Mouse (Mus musculus) MEL (cell line): ENCODE measurements at regions not wholly inside any gene's neighbourhood (a gene's known extent, or its start where the extent isn't known, plus 50 kb on each side); places are given as distances from the start of the nearest gene placed in this dataset.

Source experiments
- DNase-seq: peaks from one replicate; pipeline ENCODE4 v3.0.0; 2011; ENCODE audit warnings: low read depth, low spot score
- H3K27ac ChIP-seq: 2 replicates; pipeline ENCODE4 v1.5.1; 2012; ENCODE audit warnings: low read depth, mild to moderate bottlenecking, control low read depth, low read length, moderate library complexity; ENCODE audit not compliant: control insufficient read depth
- H3K27me3 ChIP-seq, 2 experiments: fragments of 150-350 bp in 1 of 2; sonication (generic) in 1 of 2; 2 replicates each; pipeline ENCODE4 v1.6.1; 2012; ENCODE audit warnings: low read length in 2 of 2, mild to moderate bottlenecking in 2 of 2, improper control_type of control experiment in 1 of 2, moderate library complexity in 1 of 2; ENCODE audit not compliant: insufficient read depth in 2 of 2, control insufficient read depth in 1 of 2
- H3K36me3 ChIP-seq, 2 experiments: 2 replicates each; pipeline ENCODE4 v1.6.1; 2012 to 2014; ENCODE audit warnings: low read length in 2 of 2, improper control_type of control experiment in 1 of 2, inconsistent platforms in 1 of 2, mild to moderate bottlenecking in 1 of 2; ENCODE audit not compliant: insufficient read depth in 2 of 2, control insufficient read depth in 1 of 2
- H3K4me1 ChIP-seq, 2 experiments: fragments of 150-350 bp in 1 of 2; sonication (generic) in 1 of 2; 2 replicates each; pipeline ENCODE4 v1.6.1; 2012; ENCODE audit warnings: low read length in 2 of 2, improper control_type of control experiment in 1 of 2, mild to moderate bottlenecking in 1 of 2; ENCODE audit not compliant: insufficient read depth in 2 of 2, control insufficient read depth in 1 of 2
- H3K4me3 ChIP-seq, 2 experiments: fragments of 150-350 bp in 1 of 2; sonication (generic) in 1 of 2; 2 replicates each; pipeline ENCODE4 v1.5.1; 2012; ENCODE audit warnings: low read depth in 2 of 2, low read length in 2 of 2, mild to moderate bottlenecking in 2 of 2, moderate library complexity in 2 of 2, control low read depth in 1 of 2, improper control_type of control experiment in 1 of 2; ENCODE audit not compliant: control insufficient read depth in 1 of 2, insufficient read depth in 1 of 2
- H3K79me2 ChIP-seq: 2 replicates; pipeline ENCODE4 v1.6.1; 2012; ENCODE audit warnings: mild to moderate bottlenecking, low read length, moderate library complexity; ENCODE audit not compliant: control insufficient read depth, poor library complexity, insufficient read depth
- H3K9ac ChIP-seq: 2 replicates; pipeline ENCODE4 v1.6.1; 2012; ENCODE audit warnings: low read depth, mild to moderate bottlenecking, control low read depth, low read length, moderate library complexity; ENCODE audit not compliant: control insufficient read depth, poor library complexity, severe bottlenecking
- H3K9me3 ChIP-seq: fragments of 150-350 bp; sonication (generic); replicated peaks from 2 replicates; pipeline ENCODE4 v1.6.1; 2012; ENCODE audit warnings: mild to moderate bottlenecking, low read length, improper control_type of control experiment, moderate library complexity; ENCODE audit not compliant: insufficient read depth
- BHLHE40 ChIP-seq: IDR thresholded peaks from 2 replicates; pipeline ENCODE4 v1.6.1; 2012; ENCODE audit warnings: low read depth, mild to moderate bottlenecking, inconsistent platforms, low read length, improper control_type of control experiment, borderline replicate concordance
- E2F4 ChIP-seq: IDR thresholded peaks from 2 replicates; pipeline ENCODE4 v1.6.1; 2011; ENCODE audit warnings: low read depth, low read length, improper control_type of control experiment, borderline replicate concordance
- ELF1 ChIP-seq: IDR thresholded peaks from 2 replicates; pipeline ENCODE4 v1.6.1; 2014; ENCODE audit warnings: low read depth, mild to moderate bottlenecking, inconsistent platforms, low read length, improper control_type of control experiment, moderate library complexity
- EP300 ChIP-seq, 2 experiments: IDR thresholded peaks; 2 replicates each; pipeline ENCODE4 v1.6.1; 2011; ENCODE audit warnings: improper control_type of control experiment in 2 of 2, low read length in 2 of 2, low read depth in 1 of 2, mild to moderate bottlenecking in 1 of 2
- GABPA ChIP-seq: IDR thresholded peaks from 2 replicates; pipeline ENCODE4 v1.6.1; 2012; ENCODE audit warnings: low read depth, mild to moderate bottlenecking, inconsistent platforms, low read length, improper control_type of control experiment, moderate library complexity
- GATA1 ChIP-seq: IDR thresholded peaks from 2 replicates; pipeline ENCODE4 v1.6.1; 2011; ENCODE audit warnings: low read depth, low read length, improper control_type of control experiment
- HCFC1 ChIP-seq: IDR thresholded peaks from 2 replicates; pipeline ENCODE4 v1.6.1; 2012; ENCODE audit warnings: low read depth, mild to moderate bottlenecking, inconsistent platforms, low read length, improper control_type of control experiment, moderate library complexity
- KAT2A ChIP-seq: conservative IDR thresholded peaks from 2 replicates; pipeline ENCODE4 v1.6.1; 2012; ENCODE audit warnings: low read depth, low read length, improper control_type of control experiment, inconsistent platforms
- MAFK ChIP-seq: IDR thresholded peaks from 2 replicates; pipeline ENCODE4 v1.6.1; 2011; ENCODE audit warnings: low read depth, mild to moderate bottlenecking, low read length, improper control_type of control experiment, borderline replicate concordance
- MAX ChIP-seq: IDR thresholded peaks from 2 replicates; pipeline ENCODE4 v1.6.1; 2011; ENCODE audit warnings: low read length, improper control_type of control experiment
- MAZ ChIP-seq: IDR thresholded peaks from 2 replicates; pipeline ENCODE4 v1.6.1; 2012; ENCODE audit warnings: low read depth, mild to moderate bottlenecking, inconsistent platforms, low read length, improper control_type of control experiment
- MXI1 ChIP-seq: IDR thresholded peaks from 2 replicates; pipeline ENCODE4 v1.6.1; 2011; ENCODE audit warnings: mild to moderate bottlenecking, low read depth, low read length, improper control_type of control experiment
- MYC ChIP-seq: IDR thresholded peaks from 2 replicates; pipeline ENCODE4 v1.6.1; 2011; ENCODE audit warnings: low read depth, mild to moderate bottlenecking, low read length, improper control_type of control experiment, moderate library complexity
- NELFE ChIP-seq: IDR thresholded peaks from 2 replicates; pipeline ENCODE4 v1.6.1; 2011; ENCODE audit warnings: low read depth, low read length, improper control_type of control experiment
- NRF1 ChIP-seq: IDR thresholded peaks from 2 replicates; pipeline ENCODE4 v1.6.1; 2014; ENCODE audit warnings: low read depth, mild to moderate bottlenecking, inconsistent platforms, low read length, improper control_type of control experiment, moderate library complexity; ENCODE audit not compliant: poor library complexity, insufficient read depth, severe bottlenecking
- POLR2A ChIP-seq, 2 experiments: IDR thresholded peaks; 2 replicates each; pipeline ENCODE4 v1.6.1; 2011 to 2012; ENCODE audit warnings: low read length in 2 of 2, mild to moderate bottlenecking in 2 of 2, control low read depth in 1 of 2, improper control_type of control experiment in 1 of 2, low read depth in 1 of 2, moderate library complexity in 1 of 2; ENCODE audit not compliant: control insufficient read depth in 1 of 2, insufficient read depth in 1 of 2, poor library complexity in 1 of 2
- POLR2AphosphoS5 ChIP-seq: IDR thresholded peaks from 2 replicates; pipeline ENCODE4 v1.6.1; 2012; ENCODE audit warnings: low read depth, borderline replicate concordance, mild to moderate bottlenecking, inconsistent platforms, low read length, moderate library complexity, mixed read lengths
- RAD21 ChIP-seq: IDR thresholded peaks from 2 replicates; pipeline ENCODE4 v1.6.1; 2011; ENCODE audit warnings: mild to moderate bottlenecking, low read depth, low read length, improper control_type of control experiment
- SIN3A ChIP-seq: IDR thresholded peaks from 2 replicates; pipeline ENCODE4 v1.6.1; 2012; ENCODE audit warnings: low read length, improper control_type of control experiment, inconsistent platforms
- SMC3 ChIP-seq: IDR thresholded peaks from 2 replicates; pipeline ENCODE4 v1.6.1; 2011; ENCODE audit warnings: low read depth, low read length, improper control_type of control experiment
- TAL1 ChIP-seq: IDR thresholded peaks from 2 replicates; pipeline ENCODE4 v1.6.1; 2012; ENCODE audit warnings: mild to moderate bottlenecking, inconsistent platforms, low read length, moderate library complexity, mixed read lengths
- TBP ChIP-seq: IDR thresholded peaks from 2 replicates; pipeline ENCODE4 v1.8.0; 2011; ENCODE audit warnings: low read depth, low read length, improper control_type of control experiment
- TCF12 ChIP-seq: IDR thresholded peaks from 2 replicates; pipeline ENCODE4 v1.6.1; 2014; ENCODE audit warnings: low read depth, mild to moderate bottlenecking, inconsistent platforms, low read length, improper control_type of control experiment, moderate library complexity
- UBTF ChIP-seq: IDR thresholded peaks from 2 replicates; pipeline ENCODE4 v1.6.1; 2012; ENCODE audit warnings: low read depth, mild to moderate bottlenecking, inconsistent platforms, low read length, improper control_type of control experiment, moderate library complexity, borderline replicate concordance; ENCODE audit not compliant: insufficient read depth
- USF1 ChIP-seq: IDR thresholded peaks from 2 replicates; pipeline ENCODE4 v1.6.1; 2014; ENCODE audit warnings: low read depth, mild to moderate bottlenecking, inconsistent platforms, low read length, improper control_type of control experiment, moderate library complexity
- USF2 ChIP-seq, 2 experiments: IDR thresholded peaks; 2 replicates each; pipeline ENCODE4 v1.6.1; 2011 to 2012; ENCODE audit warnings: improper control_type of control experiment in 2 of 2, low read length in 2 of 2, borderline replicate concordance in 1 of 2, inconsistent platforms in 1 of 2, low read depth in 1 of 2, mild to moderate bottlenecking in 1 of 2; ENCODE audit not compliant: insufficient read depth in 1 of 2
- ZKSCAN1 ChIP-seq: IDR thresholded peaks from 2 replicates; pipeline ENCODE4 v1.6.1; 2012; ENCODE audit warnings: low read depth, mild to moderate bottlenecking, inconsistent platforms, low read length, improper control_type of control experiment, moderate library complexity
- ZMIZ1 ChIP-seq: IDR thresholded peaks from 2 replicates; pipeline ENCODE4 v1.6.1; 2012; ENCODE audit warnings: low read depth, mild to moderate bottlenecking, inconsistent platforms, low read length, improper control_type of control experiment, moderate library complexity
- ZNF384 ChIP-seq: IDR thresholded peaks from 2 replicates; pipeline ENCODE4 v1.6.1; 2012; ENCODE audit warnings: low read depth, mild to moderate bottlenecking, inconsistent platforms, low read length, improper control_type of control experiment

DNA sequence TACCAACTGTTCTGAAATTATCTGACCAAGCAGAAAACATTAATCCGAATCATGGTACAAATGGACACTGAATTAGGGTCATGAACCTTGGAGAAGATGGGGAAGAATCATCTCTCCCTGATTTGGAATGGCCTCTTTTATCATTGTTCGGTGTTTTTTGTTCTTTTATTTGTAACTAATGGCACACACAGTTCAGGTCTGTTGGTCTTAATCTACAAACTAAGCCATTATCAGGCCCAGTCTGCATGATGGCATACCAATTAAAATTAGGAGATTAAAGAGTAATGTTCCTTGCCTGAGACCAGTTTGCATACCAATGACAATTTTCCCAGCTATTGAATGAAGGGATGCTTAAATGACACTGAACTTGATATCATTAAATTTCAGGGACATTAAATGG lies 332.1 kb downstream of the Stim2 start:
- H3K79me2 ChIP-seq = no peaks in the 10 kb centered on the region
- H3K9me3 ChIP-seq = no peaks in the 10 kb centered on the region
- no peaks in the 10 kb centered on the region for H3K4me1 ChIP-seq
- no peak overlapping the region for H3K4me3 ChIP-seq
- H3K27ac ChIP-seq = no peak overlapping the region
- DNase-seq = no peak
- H3K36me3 ChIP-seq = no peaks in the 10 kb centered on the region
- H3K9ac ChIP-seq = no peak overlapping the region
- TF ChIP-seq ZMIZ1 (no peak), NRF1 (no peak), USF1 (no peak), TCF12 (no peak), MYC (no peak), BHLHE40 (no peak), MAX (no peak), USF2 (IDR thresholded peaks at IDR 0.05; ENCODE audit: borderline replicate concordance in 1 of 2, insufficient read depth in 1 of 2, low read depth in 1 of 2, low read length in 2 of 2) (no peak), MAFK (no peak), ELF1 (no peak), EP300 (IDR thresholded peaks at IDR 0.05; ENCODE audit: low read depth in 1 of 2, low read length in 2 of 2) (no peak), NELFE (no peak), TAL1 (no peak), SMC3 (no peak), TBP (no peak), GATA1 (no peak), HCFC1 (no peak), MAZ (no peak)
- H3K27me3 ChIP-seq = no peaks in the 10 kb centered on the region

DNA sequence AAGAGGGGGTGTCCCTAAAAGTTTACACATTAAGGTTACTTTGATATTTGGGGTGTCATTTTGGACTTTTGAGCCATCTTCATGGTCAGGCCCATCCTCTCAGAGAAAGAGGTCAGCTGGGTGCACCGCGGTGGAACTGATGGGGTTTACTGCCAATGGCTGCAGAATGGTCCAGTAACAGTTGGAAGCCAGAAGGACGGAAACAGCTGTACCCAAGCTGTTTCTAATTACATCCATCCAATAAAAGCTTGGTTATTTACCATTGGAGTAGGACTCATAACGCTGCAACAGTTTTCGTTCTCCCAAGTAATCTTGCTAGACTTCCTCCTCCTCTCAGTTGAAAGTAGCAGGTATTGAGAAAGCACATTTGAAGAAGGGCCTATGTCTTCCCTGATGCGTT lies 344.7 kb downstream of the Stim2 start:
- Histone ChIP-seq H3K27me3 (no peaks in the 10 kb centered on the region), H3K27ac (no peak overlapping the region)
- TF ChIP-seq UBTF = no peak
- no peak for TF ChIP-seq USF1
- TF ChIP-seq MXI1 = no peak
- no peak for TF ChIP-seq POLR2A (IDR thresholded peaks at IDR 0.05; ENCODE audit: control insufficient read depth in 1 of 2, insufficient read depth in 1 of 2, low read depth in 1 of 2, low read length in 2 of 2, poor library complexity in 1 of 2)
- TF ChIP-seq SIN3A = no peak
- TF ChIP-seq HCFC1 = no peak
- TF ChIP-seq ZNF384 = no peak
- no peak for TF ChIP-seq KAT2A
- TF ChIP-seq E2F4 = no peak
- TF ChIP-seq ZKSCAN1 = no peak
- no peak for TF ChIP-seq POLR2AphosphoS5
- TF ChIP-seq MAX = no peak
- TF ChIP-seq TBP = no peak
- no peak for TF ChIP-seq TCF12
- no peak for TF ChIP-seq GABPA
- TF ChIP-seq SMC3 = no peak
- TF ChIP-seq RAD21 = no peak
- TF ChIP-seq, all 39 proteins: peak for 0
- Histone ChIP-seq H3K9ac (no peak overlapping the region), H3K4me1 (no peaks in the 10 kb centered on the region), H3K36me3 (no peaks in the 10 kb centered on the region), H3K9me3 (no peaks in the 10 kb centered on the region), H3K79me2 (no peaks in the 10 kb centered on the region), H3K4me3 (no peak overlapping the region)
- DNase-seq = no peak
